ENCODE assay signal across 13 mouse cellular contexts in genomic region chr9:57839032-57839431, GRCm38 (mm10).
"Had no signal": no experiment of that assay in that cellular context is flagged by ENCODE, and none has a peak within 500 bp of the region (broad histone marks: within the 10 kb centered on the region; RNA-seq: fewer than 3 reads in every experiment).

No protein-coding gene starts in this region.

- H3K36me3 ChIP-seq: limb, embryonic 12.5 days; midbrain, embryonic 15.5 days; neural tube, embryonic 12.5 days had no signal

- H3K9ac ChIP-seq: limb, embryonic 12.5 days; midbrain, embryonic 15.5 days; neural tube, embryonic 12.5 days had no signal

- H3K9me3 ChIP-seq: limb, embryonic 12.5 days; midbrain, embryonic 15.5 days; neural tube, embryonic 12.5 days had no signal

- ATAC-seq: lung, postnatal 0 days; midbrain, embryonic 15.5 days had no signal

- H3K4me2 ChIP-seq: limb, embryonic 12.5 days; midbrain, embryonic 11.5 days; midbrain, embryonic 15.5 days; neural tube, embryonic 12.5 days had no signal

- DNase-seq: kidney, postnatal 10 days; kidney, postnatal 4 days; lung, adult 2 months; lung, postnatal 4 days; thymus, postnatal 4 days had no signal

- H3K27me3 ChIP-seq: limb, embryonic 12.5 days; megakaryocyte, embryonic 14.5 days; midbrain, embryonic 15.5 days; neural tube, embryonic 12.5 days had no signal

- H3K4me3 ChIP-seq: layer of hippocampus, adult 2 months; limb, embryonic 12.5 days; megakaryocyte, embryonic 14.5 days; midbrain, embryonic 15.5 days; neural tube, embryonic 12.5 days had no signal

- H3K27ac ChIP-seq: layer of hippocampus, adult 2 months; limb, embryonic 12.5 days; midbrain, embryonic 15.5 days; neural tube, embryonic 12.5 days; stomach, postnatal 0 days had no signal
